Mouse (Mus musculus): ENCODE results near the gene Olfr1130. TPM values are rescaled to one million over a fixed set of nuclear protein-coding genes. Genes with fewer than 3 reads are reported as not detected.

The Olfr1130 gene
- polyA plus RNA-seq, 1 experiment from 2014 or later: not detected

- no peak within 1 kb of the TSS for H3K4me2 ChIP-seq (replicated peaks; ENCODE audit: low read depth)
- DNase-seq (ENCODE audit: low spot score): no peak
- H3K27ac ChIP-seq (replicated peaks): no peak within 1 kb of the TSS
- 83% methylated on average over 2 of the region's 2 CpGs for WGBS
- no peaks in the 10 kb centered on the region for H3K27me3 ChIP-seq (ENCODE audit: control insufficient read depth, insufficient read depth, low read length)
- H3K9ac ChIP-seq (ENCODE audit: low read length): no peak within 1 kb of the TSS
- H3K4me3 ChIP-seq (ENCODE audit: low read depth, low read length): no peak within 1 kb of the TSS
- H3K4me1 ChIP-seq (replicated peaks; ENCODE audit: control insufficient read depth, insufficient read depth): no peaks in the 10 kb centered on the region
- TF ChIP-seq EP300 (optimal IDR thresholded peaks at IDR 0.05): no peak
- no peak for TF ChIP-seq CTCF (IDR thresholded peaks at IDR 0.05; ENCODE audit: low read depth)
- no peaks in the 10 kb centered on the region for H3K9me3 ChIP-seq (ENCODE audit: control insufficient read depth, low read length)
- no peak for ATAC-seq (ENCODE audit: low FRiP score, low TSS enrichment)
- no peaks in the 10 kb centered on the region for H3K36me3 ChIP-seq (ENCODE audit: control insufficient read depth, insufficient read depth, low read length)
These were observed 52.3 kb downstream of the Olfr1130 start, which contains the start of gene Olfr1134 for GRCm38 (mm10) chr2:87658360-87658759. Olfr1134 (minus strand) TSS chr2:87658460.

Other genes starting within 250 kb of the Olfr1130 start
- gene Olfr1121, start 236.3 kb upstream of the Olfr1130 start, polyA plus RNA-seq (2015; fragmentation: Nextera tagmentation; extraction: Ambion mirVana): not detected in 2 replicates
- gene Olfr1122, start 220.4 kb upstream of the Olfr1130 start, polyA plus RNA-seq (2015; fragmentation: Nextera tagmentation; extraction: Ambion mirVana): not detected in 2 replicates
- not detected in 2 replicates for gene Olfr1123, start 189.6 kb upstream of the Olfr1130 start, polyA plus RNA-seq (2015; fragmentation: Nextera tagmentation; extraction: Ambion mirVana)
- gene Olfr1124, start 175.9 kb upstream of the Olfr1130 start, polyA plus RNA-seq (2015; fragmentation: Nextera tagmentation; extraction: Ambion mirVana): 0.05 TPM in 1 of 2 replicates, not detected in the other
- gene Olfr1126, start 152.2 kb upstream of the Olfr1130 start, polyA plus RNA-seq (2015; fragmentation: Nextera tagmentation; extraction: Ambion mirVana): not detected in 2 replicates
- not detected in 2 replicates for gene Pramel7, start 109.1 kb upstream of the Olfr1130 start, polyA plus RNA-seq (2015; fragmentation: Nextera tagmentation; extraction: Ambion mirVana)
- gene Pramel6, start 99.6 kb upstream of the Olfr1130 start, polyA plus RNA-seq (2015; fragmentation: Nextera tagmentation; extraction: Ambion mirVana): not detected in 2 replicates
- gene Olfr153, start 74.4 kb upstream of the Olfr1130 start, polyA plus RNA-seq (2015; fragmentation: Nextera tagmentation; extraction: Ambion mirVana): not detected in 2 replicates
- not detected in 2 replicates for gene Olfr1128, start 60.7 kb upstream of the Olfr1130 start, polyA plus RNA-seq (2015; fragmentation: Nextera tagmentation; extraction: Ambion mirVana)
- not detected in 2 replicates for gene Olfr1129, start 32.3 kb upstream of the Olfr1130 start, polyA plus RNA-seq (2015; fragmentation: Nextera tagmentation; extraction: Ambion mirVana)
- not detected in 2 replicates for gene Olfr1131, start 20.9 kb downstream of the Olfr1130 start, polyA plus RNA-seq (2015; fragmentation: Nextera tagmentation; extraction: Ambion mirVana)
- gene Olfr1132, start 31.3 kb downstream of the Olfr1130 start, polyA plus RNA-seq (2015; fragmentation: Nextera tagmentation; extraction: Ambion mirVana): not detected in 2 replicates
- not detected in 2 replicates for gene Olfr1133, start 41.2 kb downstream of the Olfr1130 start, polyA plus RNA-seq (2015; fragmentation: Nextera tagmentation; extraction: Ambion mirVana)
- not detected in 2 replicates for gene Olfr1134, start 52.2 kb downstream of the Olfr1130 start, polyA plus RNA-seq (2015; fragmentation: Nextera tagmentation; extraction: Ambion mirVana)
- not detected in 2 replicates for gene Olfr1135, start 67.5 kb downstream of the Olfr1130 start, polyA plus RNA-seq (2015; fragmentation: Nextera tagmentation; extraction: Ambion mirVana)
- not detected in 2 replicates for gene Olfr1136, start 87.7 kb downstream of the Olfr1130 start, polyA plus RNA-seq (2015; fragmentation: Nextera tagmentation; extraction: Ambion mirVana)
- not detected in 2 replicates for gene Olfr1137, start 107.0 kb downstream of the Olfr1130 start, polyA plus RNA-seq (2015; fragmentation: Nextera tagmentation; extraction: Ambion mirVana)
- gene Olfr1138, start 133.8 kb downstream of the Olfr1130 start, polyA plus RNA-seq (2015; fragmentation: Nextera tagmentation; extraction: Ambion mirVana): not detected in 2 replicates
- not detected in 2 replicates for gene Olfr1140, start 137.5 kb downstream of the Olfr1130 start, polyA plus RNA-seq (2015; fragmentation: Nextera tagmentation; extraction: Ambion mirVana)
- gene Olfr1141, start 147.8 kb downstream of the Olfr1130 start, polyA plus RNA-seq (2015; fragmentation: Nextera tagmentation; extraction: Ambion mirVana): not detected in 2 replicates
- gene Olfr152, start 173.3 kb downstream of the Olfr1130 start, polyA plus RNA-seq (2015; fragmentation: Nextera tagmentation; extraction: Ambion mirVana): not detected in 2 replicates
- gene Olfr1143, start 194.4 kb downstream of the Olfr1130 start, polyA plus RNA-seq (2015; fragmentation: Nextera tagmentation; extraction: Ambion mirVana): not detected in 2 replicates
- gene Olfr1145, start 203.6 kb downstream of the Olfr1130 start, polyA plus RNA-seq (2015; fragmentation: Nextera tagmentation; extraction: Ambion mirVana): not detected in 2 replicates
- gene Olfr1148, start 224.3 kb downstream of the Olfr1130 start, polyA plus RNA-seq (2015; fragmentation: Nextera tagmentation; extraction: Ambion mirVana): not detected in 2 replicates
- gene Olfr1150-ps1, start 237.8 kb downstream of the Olfr1130 start, polyA plus RNA-seq (2015; fragmentation: Nextera tagmentation; extraction: Ambion mirVana): not detected in 2 replicates
- not detected in 2 replicates for gene Olfr1151, start 249.7 kb downstream of the Olfr1130 start, polyA plus RNA-seq (2015; fragmentation: Nextera tagmentation; extraction: Ambion mirVana)

Data from stomach, postnatal 0 days (tissue).